Mouse (Mus musculus) kidney, adult 8-10 months (tissue): ENCODE data around the gene Mtap.
A peak's percentile ranks its signal among the peaks of the same experiment; 100 is the strongest.

Source experiments
- DNase-seq, 2 experiments: peaks; one replicate each; pipeline ENCODE4 v3.0.0; 2022

The Mtap gene

GRCm38 (mm10) chr4:89137542-89138360, 829 bp downstream of the Mtap start:
- DNase-seq, result peak; percentile 27 to 39

DNA sequence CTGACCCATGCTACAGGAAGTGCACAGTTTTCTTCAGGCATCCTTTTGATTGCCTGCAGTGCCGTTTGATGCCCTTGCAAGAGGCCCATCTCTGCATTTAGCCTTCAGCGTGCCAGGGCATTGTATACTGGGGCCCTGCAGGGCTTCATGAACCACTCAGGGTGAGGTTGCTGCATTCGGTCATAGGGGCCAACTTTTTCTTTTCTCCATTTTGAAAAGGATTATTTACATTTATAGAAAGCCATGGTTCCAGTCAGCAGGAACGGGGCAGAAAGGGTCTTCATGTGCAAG, 1.4 kb downstream of the Mtap start:
- no peak for DNase-seq

DNA sequence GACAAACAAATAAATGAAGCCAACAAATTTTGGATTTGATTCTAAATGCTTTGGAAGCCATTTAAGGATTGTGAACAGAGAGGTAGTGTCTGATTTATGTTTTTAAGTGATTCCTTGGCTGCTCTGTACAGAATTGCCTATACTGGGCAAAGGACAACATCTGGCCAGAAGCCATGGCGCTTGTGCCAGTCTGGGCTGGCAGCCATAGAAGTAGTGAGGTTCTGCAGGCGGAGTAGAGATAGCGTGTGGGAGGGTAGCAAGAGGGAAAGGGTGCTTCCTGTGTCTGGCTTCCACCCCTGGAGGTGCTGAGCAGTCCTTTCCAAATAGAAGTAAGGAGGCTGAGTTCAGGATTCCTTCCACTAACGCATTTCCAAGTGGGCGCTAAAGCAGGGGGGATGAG, 3.9 kb downstream of the Mtap start:
- DNase-seq, result peak; percentile 27 to 59

GRCm38 (mm10) chr4:89145409-89145808, 8.5 kb downstream of the Mtap start:
- peak; percentile 54 to 74 for DNase-seq

- DNase-seq, result peak in 1 of 2 experiments; percentile 15
These were observed 9.4 kb downstream of the Mtap start for GRCm38 (mm10) chr4:89146291-89146690.

DNA sequence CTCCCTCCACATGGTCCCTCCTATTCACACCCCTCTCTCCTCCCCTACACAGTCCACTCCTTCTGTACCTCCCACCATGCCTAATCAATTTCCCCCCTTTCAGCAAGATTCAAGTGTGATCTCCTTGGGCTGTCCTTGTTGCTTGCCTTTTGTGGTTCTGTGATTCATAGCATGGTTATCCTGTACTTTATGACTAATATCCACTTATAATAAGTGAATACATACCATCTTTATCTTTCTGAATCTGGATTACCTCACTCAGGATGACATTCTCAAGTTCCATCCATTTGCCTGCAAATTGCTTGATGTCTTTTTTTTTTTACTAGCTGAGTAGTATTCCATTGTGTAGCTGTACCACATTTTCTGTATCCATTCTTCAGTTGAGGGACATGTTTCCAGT, 12.3 kb downstream of the Mtap start:
- DNase-seq, result no peak

DNA sequence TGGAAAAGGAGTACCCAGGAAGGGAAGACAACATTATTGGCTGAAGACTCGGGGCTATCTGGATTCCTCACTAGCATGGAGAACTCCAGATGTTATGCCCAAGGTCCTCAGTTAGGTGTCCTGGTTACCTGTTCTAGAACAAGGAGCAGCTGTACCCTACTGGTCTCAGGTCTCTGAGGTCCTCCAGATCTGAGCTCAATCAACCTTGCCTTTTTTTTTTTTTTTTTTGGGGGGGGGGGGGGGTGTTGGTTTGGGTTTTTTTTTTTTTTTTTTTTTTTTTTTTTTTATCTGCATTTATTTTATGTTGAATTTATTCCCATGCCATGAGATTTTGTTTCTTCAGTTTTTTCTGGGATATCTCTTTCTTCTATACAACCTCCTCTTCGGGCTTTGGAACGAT, 24.5 kb downstream of the Mtap start:
- DNase-seq, result no peak

DNA sequence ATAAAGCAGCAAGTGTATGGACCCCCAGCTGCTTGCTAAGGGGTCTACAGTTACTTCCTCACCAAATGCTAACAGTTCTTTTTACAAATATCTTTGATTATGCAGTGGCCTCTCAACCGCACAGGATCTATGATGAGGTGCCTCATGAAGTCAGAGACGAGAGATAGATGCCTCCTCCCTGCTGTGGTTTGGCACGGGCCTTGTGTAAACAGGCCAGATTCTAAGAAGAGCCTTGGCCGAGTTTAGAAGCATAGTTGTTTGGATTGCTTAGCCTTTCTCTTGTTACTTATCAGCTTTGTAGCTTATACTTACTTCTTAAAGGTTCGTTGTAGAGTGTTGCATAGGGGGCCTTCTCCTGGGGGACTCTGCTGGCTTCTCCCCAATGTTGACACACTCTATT, 25.6 kb downstream of the Mtap start:
- no peak for DNase-seq

GRCm38 (mm10) chr4:89163613-89164012, 26.7 kb downstream of the Mtap start:
- no peak for DNase-seq

DNA sequence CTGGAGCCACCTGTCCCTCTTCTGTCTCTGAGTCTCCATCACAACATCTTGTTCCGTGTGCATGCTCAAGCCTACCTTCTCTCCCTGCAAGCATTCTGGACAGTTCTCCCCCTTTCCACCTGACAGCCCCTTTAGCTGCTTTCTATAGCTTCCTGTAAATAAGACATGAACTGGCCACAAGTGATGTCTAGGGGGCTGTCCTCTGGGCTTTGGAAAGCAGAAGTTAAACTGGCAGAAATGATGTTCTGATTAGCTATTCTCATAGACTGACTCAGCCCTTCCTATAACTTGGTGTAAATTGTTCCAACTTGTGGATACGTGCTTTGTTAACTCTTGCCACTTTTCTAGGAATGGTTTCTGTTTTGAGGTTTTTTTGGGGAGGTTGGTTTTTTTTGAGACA, 27.8 kb downstream of the Mtap start:
- no peak for DNase-seq

- DNase-seq, result no peak
These were observed 32.0 kb downstream of the Mtap start for GRCm38 (mm10) chr4:89168877-89169276.

GRCm38 (mm10) chr4:89169739-89170138, 32.8 kb downstream of the Mtap start:
- no peak for DNase-seq

DNA sequence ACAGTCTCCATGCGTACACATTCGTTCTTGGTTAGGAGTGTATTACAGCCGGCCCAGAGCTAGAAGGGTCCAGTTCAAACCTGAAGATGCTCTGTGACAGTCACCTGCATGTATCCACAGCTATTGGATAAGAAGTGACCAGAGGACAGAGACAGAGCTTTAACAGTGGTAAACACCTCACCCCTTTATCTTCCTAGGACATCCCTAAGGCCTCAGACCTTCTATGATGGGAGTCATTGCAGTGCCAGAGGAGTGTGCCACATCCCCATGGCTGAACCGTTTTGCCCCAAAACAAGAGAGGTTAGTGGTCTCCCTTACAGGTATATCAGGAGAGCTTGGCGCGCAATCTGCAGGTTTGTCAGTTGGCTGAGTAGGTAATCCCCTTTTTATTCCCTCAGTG, 34.0 kb downstream of the Mtap start:
- no peak for DNase-seq

- no peak for DNase-seq
These were observed 36.1 kb downstream of the Mtap start for GRCm38 (mm10) chr4:89172873-89173605.

DNA sequence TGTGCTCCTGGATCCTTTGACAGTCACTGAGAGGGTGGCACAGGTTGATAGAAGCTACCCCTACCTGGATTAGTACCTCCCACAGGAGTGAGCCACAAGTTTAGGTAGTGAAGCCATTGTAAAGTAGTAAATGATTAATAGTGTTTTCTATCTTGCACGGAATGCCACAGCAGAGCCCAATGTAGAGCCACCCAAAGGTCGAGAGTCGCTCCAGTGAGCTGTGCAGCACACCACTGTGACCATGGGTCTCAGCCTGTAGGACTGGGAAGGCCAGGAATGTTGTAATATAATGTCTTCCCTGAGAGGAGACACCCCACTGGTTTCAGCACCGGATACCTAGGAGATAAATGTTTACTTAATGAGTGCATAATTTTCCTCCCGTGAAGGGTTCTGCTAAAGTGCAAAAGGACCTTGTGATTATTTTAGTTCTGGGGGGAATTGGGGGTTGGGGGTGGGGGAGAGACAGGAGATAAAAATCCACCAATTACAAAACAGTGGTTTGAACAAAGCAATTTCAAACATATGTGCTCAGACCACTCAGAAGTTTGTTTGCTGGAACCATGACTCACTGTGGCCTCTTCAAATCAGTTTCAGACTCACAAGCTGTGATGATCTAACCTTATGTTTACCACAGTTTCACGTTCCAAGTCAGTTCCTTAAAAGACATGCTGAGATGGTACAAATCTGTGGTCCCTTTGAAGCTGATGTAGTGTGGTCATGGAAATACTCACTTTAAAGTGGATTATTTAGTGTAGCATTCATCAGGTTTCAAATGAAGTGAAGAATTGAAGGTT, 40.8 kb downstream of the Mtap start:
- peak in 1 of 2 experiments; percentile 7 for DNase-seq

GRCm38 (mm10) chr4:89180121-89180520, 43.2 kb downstream of the Mtap start:
- DNase-seq, result no peak

- no peak for DNase-seq
These were observed 44.7 kb downstream of the Mtap start for GRCm38 (mm10) chr4:89181656-89182055.

DNA sequence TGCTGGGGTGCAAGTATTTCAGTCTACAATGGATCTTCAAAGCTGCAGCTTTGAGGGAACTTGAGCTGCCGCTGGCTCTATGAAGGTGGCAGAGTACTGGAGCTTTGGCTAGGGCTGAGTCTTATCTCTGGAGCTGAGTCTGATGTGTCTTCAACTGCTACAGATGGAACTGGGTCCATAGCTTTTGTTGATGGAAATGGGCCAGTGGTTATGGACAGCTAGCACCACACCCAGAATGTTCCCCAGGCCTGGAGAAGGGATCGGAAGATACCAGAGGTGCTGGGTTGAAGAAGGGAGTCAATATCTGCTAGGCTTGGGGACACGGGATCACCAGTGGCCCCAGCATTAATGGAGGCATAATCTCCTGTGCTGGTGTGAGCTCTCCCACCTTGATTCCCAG, 45.6 kb downstream of the Mtap start:
- no peak for DNase-seq

- no peak for DNase-seq
These were observed 58.6 kb downstream of the Mtap start for GRCm38 (mm10) chr4:89195481-89195880.

- no peak for DNase-seq
These were observed 60.2 kb downstream of the Mtap start for GRCm38 (mm10) chr4:89197128-89197527.

GRCm38 (mm10) chr4:89200806-89201205, 63.9 kb downstream of the Mtap start:
- DNase-seq, result no peak

- DNase-seq, result no peak
These were observed 72.4 kb downstream of the Mtap start for GRCm38 (mm10) chr4:89209310-89209709.

DNA sequence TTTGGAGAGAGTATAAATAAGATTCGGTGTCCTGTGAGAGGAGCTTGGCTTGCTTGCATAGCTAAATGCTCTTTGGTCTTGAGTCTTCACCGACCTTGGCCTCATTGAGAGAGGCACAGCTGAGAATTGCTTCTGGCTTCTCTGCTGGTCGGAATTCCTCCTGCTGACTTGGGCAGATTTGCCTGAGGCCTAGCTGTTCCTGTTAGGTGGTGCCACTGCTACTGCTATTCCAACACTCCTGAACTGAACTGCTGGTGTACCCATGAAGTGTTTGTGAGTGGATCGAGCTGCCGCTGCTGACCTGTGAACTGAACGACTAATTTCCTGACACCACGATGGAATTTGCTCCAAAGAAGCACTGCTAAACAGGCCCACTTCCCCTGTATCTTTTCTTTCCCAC, 73.4 kb downstream of the Mtap start:
- DNase-seq, result no peak

DNA sequence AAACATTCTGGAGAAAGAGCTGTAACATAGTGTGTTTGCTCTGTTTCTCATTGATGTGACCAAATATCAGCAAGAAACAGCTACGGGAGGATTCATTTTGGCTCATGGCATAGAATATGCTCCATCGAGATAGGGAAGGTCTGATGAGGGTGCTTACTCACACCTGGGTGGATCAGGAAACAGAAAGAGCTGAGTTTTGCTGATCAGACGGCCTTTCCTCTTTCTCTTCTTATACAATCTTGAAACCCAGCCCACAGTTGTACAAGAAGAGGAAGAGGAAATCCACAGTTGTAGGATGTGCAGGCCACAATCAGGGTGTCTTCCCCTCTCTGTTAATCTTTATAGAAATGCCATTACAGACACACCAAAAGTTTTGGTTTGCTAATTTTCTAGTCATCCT, 75.3 kb downstream of the Mtap start:
- DNase-seq, result no peak
